Mouse (Mus musculus): ENCODE results near the gene Kif6. TPM values are rescaled to one million over a fixed set of nuclear protein-coding genes. Genes with fewer than 3 reads are reported as not detected.
A peak's percentile ranks its signal among the peaks of the same experiment; 100 is the strongest.

Gene Kif6
- polyA plus RNA-seq, 1 experiment from 2014 or later: 2.4 TPM

- no peak overlapping the region for H3K9ac ChIP-seq (replicated peaks)
- ATAC-seq: no peak
- 44% methylated on average over 2 of the region's 2 CpGs for WGBS
- no peak overlapping the region for H3K4me3 ChIP-seq (replicated peaks)
- H3K36me3 ChIP-seq: no peaks in the 10 kb centered on the region
- H3K4me1 ChIP-seq (replicated peaks): peaks cover 24% of the 10 kb centered on the region
- no peak overlapping the region for H3K4me2 ChIP-seq (replicated peaks)
- H3K27me3 ChIP-seq: no peaks in the 10 kb centered on the region
- no peaks in the 10 kb centered on the region for H3K9me3 ChIP-seq
- H3K27ac ChIP-seq: no peak overlapping the region
Measured at GRCm38 (mm10) chr17:49872305-49872704, 257.4 kb downstream of the Kif6 start.

- Histone ChIP-seq H3K27me3 (no peaks in the 10 kb centered on the region; the same call in 1 of the 2 replicates), H3K4me1 (replicated peaks) (peaks cover 18% of the 10 kb centered on the region), H3K36me3 (no peaks in the 10 kb centered on the region), H3K9me3 (no peaks in the 10 kb centered on the region), H3K27ac (no peak overlapping the region), H3K9ac (replicated peaks) (no peak overlapping the region), H3K4me2 (replicated peaks) (no peak overlapping the region), H3K4me3 (replicated peaks) (no peak overlapping the region)
- ATAC-seq: no peak
- WGBS: 77% methylated on average over 5 of the region's 5 CpGs
Measured at GRCm38 (mm10) chr17:49874746-49875145, 259.8 kb downstream of the Kif6 start.

GRCm38 (mm10) chr17:49875401-49875800, 260.5 kb downstream of the Kif6 start:
- H3K9me3 ChIP-seq: no peaks in the 10 kb centered on the region
- H3K4me1 ChIP-seq (replicated peaks): peaks cover 18% of the 10 kb centered on the region
- no peak overlapping the region for H3K9ac ChIP-seq (replicated peaks)
- ATAC-seq: no peak
- H3K27ac ChIP-seq: no peak overlapping the region
- no peaks in the 10 kb centered on the region for H3K36me3 ChIP-seq
- no peak overlapping the region for H3K4me2 ChIP-seq (replicated peaks)
- whole genome bisulfite sequencing: 71% methylated on average over 6 of the region's 6 CpGs
- no peaks in the 10 kb centered on the region; the same call in 1 of the 2 replicates for H3K27me3 ChIP-seq
- no peak overlapping the region for H3K4me3 ChIP-seq (replicated peaks)

GRCm38 (mm10) chr17:49875939-49876651, 261.2 kb downstream of the Kif6 start:
- no peak overlapping the region for H3K9ac ChIP-seq (replicated peaks)
- WGBS: 44% methylated on average over 15 of the region's 15 CpGs
- no peak overlapping the region for H3K4me3 ChIP-seq (replicated peaks)
- no peaks in the 10 kb centered on the region for H3K36me3 ChIP-seq
- no peak overlapping the region for H3K4me2 ChIP-seq (replicated peaks)
- no peak overlapping the region for H3K27ac ChIP-seq
- peak; percentile 45; the same call in 1 of the 2 replicates for ATAC-seq
- H3K9me3 ChIP-seq: no peaks in the 10 kb centered on the region
- peaks cover 18% of the 10 kb centered on the region for H3K4me1 ChIP-seq (replicated peaks)
- H3K27me3 ChIP-seq: no peaks in the 10 kb centered on the region; the same call in 1 of the 2 replicates

- H3K27ac ChIP-seq: no peak overlapping the region
- no peak overlapping the region for H3K4me2 ChIP-seq (replicated peaks)
- H3K9ac ChIP-seq (replicated peaks): no peak overlapping the region
- WGBS: 88% methylated on average over 5 of the region's 5 CpGs
- H3K4me3 ChIP-seq (replicated peaks): no peak overlapping the region
- peaks cover 15% of the 10 kb centered on the region for H3K4me1 ChIP-seq (replicated peaks)
- ATAC-seq: no peak
- no peaks in the 10 kb centered on the region; the same call in 1 of the 2 replicates for H3K27me3 ChIP-seq
- no peaks in the 10 kb centered on the region for H3K36me3 ChIP-seq
- H3K9me3 ChIP-seq: no peaks in the 10 kb centered on the region
Measured at GRCm38 (mm10) chr17:49880919-49881744, 266.2 kb downstream of the Kif6 start.

GRCm38 (mm10) chr17:49881796-49882195, 266.9 kb downstream of the Kif6 start:
- ATAC-seq: no peak
- Histone ChIP-seq H3K27ac (no peak overlapping the region), H3K27me3 (no peaks in the 10 kb centered on the region; the same call in 1 of the 2 replicates), H3K4me3 (replicated peaks) (no peak overlapping the region), H3K4me1 (replicated peaks) (peaks cover 14% of the 10 kb centered on the region), H3K9me3 (no peaks in the 10 kb centered on the region), H3K4me2 (replicated peaks) (no peak overlapping the region), H3K9ac (replicated peaks) (no peak overlapping the region), H3K36me3 (no peaks in the 10 kb centered on the region)
- 86% methylated on average over 7 of the region's 7 CpGs for WGBS

GRCm38 (mm10) chr17:49883136-49883755, 268.3 kb downstream of the Kif6 start:
- no peak for ATAC-seq
- no peaks in the 10 kb centered on the region for H3K36me3 ChIP-seq

GRCm38 (mm10) chr17:49885035-49885434, 270.1 kb downstream of the Kif6 start:
- WGBS: 70% methylated on average over 11 of the region's 11 CpGs
- H3K27me3 ChIP-seq: no peaks in the 10 kb centered on the region
- ATAC-seq: no peak
- no peak overlapping the region for H3K4me2 ChIP-seq (replicated peaks)
- H3K4me1 ChIP-seq (replicated peaks): peaks cover 28% of the 10 kb centered on the region
- H3K36me3 ChIP-seq: no peaks in the 10 kb centered on the region
- H3K9me3 ChIP-seq: no peaks in the 10 kb centered on the region
- no peak overlapping the region for H3K4me3 ChIP-seq (replicated peaks)
- no peak overlapping the region for H3K27ac ChIP-seq
- H3K9ac ChIP-seq (replicated peaks): no peak overlapping the region

More at GRCm38 (mm10) chr17:49883136-49883755, 268.3 kb downstream of the Kif6 start:
- WGBS: 89% methylated on average over 8 of the region's 8 CpGs
- Histone ChIP-seq H3K9ac (replicated peaks) (no peak overlapping the region), H3K9me3 (no peaks in the 10 kb centered on the region), H3K27ac (no peak overlapping the region), H3K4me3 (replicated peaks) (no peak overlapping the region), H3K4me2 (replicated peaks) (no peak overlapping the region), H3K27me3 (no peaks in the 10 kb centered on the region; the same call in 1 of the 2 replicates), H3K4me1 (replicated peaks) (peaks cover 23% of the 10 kb centered on the region)

GRCm38 (mm10) chr17:49889629-49890028, 274.7 kb downstream of the Kif6 start:
- Histone ChIP-seq H3K27ac (no peak overlapping the region), H3K4me1 (replicated peaks) (peaks cover 28% of the 10 kb centered on the region), H3K4me2 (replicated peaks) (no peak overlapping the region), H3K27me3 (no peaks in the 10 kb centered on the region), H3K4me3 (replicated peaks) (no peak overlapping the region), H3K9me3 (no peaks in the 10 kb centered on the region), H3K36me3 (no peaks in the 10 kb centered on the region), H3K9ac (replicated peaks) (no peak overlapping the region)
- WGBS: 27% methylated on average over 7 of the region's 7 CpGs
- ATAC-seq: peak; percentile 65

- WGBS: 85% methylated on average over 16 of the region's 16 CpGs
Measured at GRCm38 (mm10) chr17:49890861-49891260, 275.9 kb downstream of the Kif6 start.

GRCm38 (mm10) chr17:49892390-49892789, 277.5 kb downstream of the Kif6 start:
- no peak for ATAC-seq
- no peak overlapping the region for H3K4me2 ChIP-seq (replicated peaks)
- no peak overlapping the region for H3K4me3 ChIP-seq (replicated peaks)
- no peaks in the 10 kb centered on the region for H3K36me3 ChIP-seq
- H3K27me3 ChIP-seq: no peaks in the 10 kb centered on the region
- H3K9ac ChIP-seq (replicated peaks): no peak overlapping the region
- peaks cover 8% of the 10 kb centered on the region; the same call in 1 of the 2 replicates for H3K4me1 ChIP-seq (replicated peaks)
- H3K27ac ChIP-seq: no peak overlapping the region
- H3K9me3 ChIP-seq: no peaks in the 10 kb centered on the region
- WGBS: 91% methylated on average over 6 of the region's 6 CpGs

More at GRCm38 (mm10) chr17:49890861-49891260, 275.9 kb downstream of the Kif6 start:
- Histone ChIP-seq H3K4me3 (replicated peaks) (no peak overlapping the region), H3K36me3 (no peaks in the 10 kb centered on the region), H3K9me3 (no peaks in the 10 kb centered on the region), H3K27ac (no peak overlapping the region), H3K27me3 (no peaks in the 10 kb centered on the region), H3K9ac (replicated peaks) (no peak overlapping the region), H3K4me1 (replicated peaks) (peaks cover 17% of the 10 kb centered on the region), H3K4me2 (replicated peaks) (no peak overlapping the region)
- no peak for ATAC-seq

GRCm38 (mm10) chr17:49894471-49894870, 279.5 kb downstream of the Kif6 start:
- 90% methylated on average over 6 of the region's 6 CpGs for WGBS

More at GRCm38 (mm10) chr17:49894471-49894870, 279.5 kb downstream of the Kif6 start:
- Histone ChIP-seq H3K4me1 (replicated peaks) (0 out of 2 replicates have a peak, but pooled peaks cover 3% of the 10 kb centered on the region), H3K27me3 (peaks cover 2% of the 10 kb centered on the region; the same call in 1 of the 2 replicates), H3K36me3 (no peaks in the 10 kb centered on the region), H3K27ac (no peak overlapping the region), H3K4me2 (replicated peaks) (no peak overlapping the region), H3K9ac (replicated peaks) (no peak overlapping the region), H3K9me3 (no peaks in the 10 kb centered on the region), H3K4me3 (replicated peaks) (no peak overlapping the region)
- ATAC-seq: no peak

Data from midbrain, embryonic 13.5 days (tissue).